Mouse (Mus musculus) R1 (cell line): ENCODE measurements around the gene Tex9.
"Not testable (repeated sequence)": the region's sequence is repeated elsewhere in the genome, so short reads cannot be mapped to it uniquely, and the experiment has no call there.

ENCODE experiments used
- DNase-seq: peaks from one replicate; pipeline ENCODE4 v3.0.0-alpha.2; 2018; ENCODE audit warnings: low read depth, low spot score

Gene Tex9

GRCm38 (mm10) chr9:72479276-72479675 is 12.7 kb downstream of the Tex9 start:
- no peak for DNase-seq

DNA sequence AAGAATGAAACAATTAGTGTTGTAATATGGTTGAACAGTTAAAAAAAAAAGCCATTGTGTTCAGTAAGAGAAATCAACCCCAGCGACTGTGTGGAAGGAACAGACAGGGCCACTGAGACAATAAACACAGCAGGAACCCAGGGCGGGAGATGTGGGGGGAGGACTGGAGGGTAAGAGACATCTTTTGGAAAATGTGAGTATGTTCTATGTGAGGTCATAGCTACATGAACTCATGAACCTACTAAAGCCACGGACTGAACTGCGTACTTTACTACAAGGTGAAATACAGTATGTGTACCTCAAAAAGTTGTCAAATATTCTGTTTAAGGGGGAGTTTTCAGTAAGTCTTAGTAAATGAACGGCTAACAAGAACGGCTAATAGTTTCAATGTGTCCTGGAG is 14.7 kb downstream of the Tex9 start:
- no peak for DNase-seq

- DNase-seq = no peak
These were observed 16.5 kb downstream of the Tex9 start for GRCm38 (mm10) chr9:72475511-72475910.

- DNase-seq = no peak
These were observed 22.2 kb downstream of the Tex9 start for GRCm38 (mm10) chr9:72469851-72470250.

- DNase-seq = no peak
These were observed 23.4 kb downstream of the Tex9 start for GRCm38 (mm10) chr9:72468616-72469015.

- DNase-seq = peak; percentile 61
These were observed 24.2 kb downstream of the Tex9 start for GRCm38 (mm10) chr9:72467551-72468407.

DNA sequence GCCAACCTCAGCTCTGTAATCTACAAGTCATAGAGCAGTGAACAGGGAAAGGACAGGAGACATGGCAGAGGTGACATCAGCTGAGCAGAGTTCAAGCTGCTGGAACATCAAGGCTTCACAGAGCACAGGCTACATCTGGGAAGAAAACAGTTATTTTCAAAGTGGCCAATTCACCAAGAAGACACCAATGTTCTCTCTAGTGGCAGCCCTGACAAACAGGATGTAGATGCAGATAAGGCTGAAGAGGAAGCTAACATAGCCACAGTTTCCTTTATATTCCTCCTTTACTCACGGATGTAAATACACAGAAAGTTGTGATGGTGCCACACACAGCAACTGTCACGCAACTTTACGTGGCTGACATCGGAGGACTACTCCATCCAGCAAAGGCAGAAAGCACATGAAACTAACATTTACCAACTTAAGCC is 26.2 kb downstream of the Tex9 start:
- no peak for DNase-seq

DNA sequence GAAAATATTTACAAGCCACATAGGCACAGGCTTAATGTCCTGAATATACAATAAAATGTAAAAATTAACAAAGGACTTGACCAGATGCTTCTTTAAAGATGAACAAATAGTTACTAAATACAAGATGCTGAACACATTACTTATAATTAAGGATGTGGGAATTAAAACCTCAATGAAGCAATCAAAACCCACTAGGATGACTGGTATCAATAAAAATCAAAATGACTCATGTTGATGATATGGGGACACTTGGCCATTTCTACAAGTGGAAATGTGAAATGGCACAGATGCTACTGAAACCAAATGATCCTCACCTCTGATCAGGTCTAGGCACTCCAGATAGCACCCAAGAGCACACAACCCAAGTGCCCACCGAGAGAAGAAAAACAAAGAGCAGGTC is 27.2 kb downstream of the Tex9 start:
- DNase-seq = no peak

GRCm38 (mm10) chr9:72462427-72462826 is 29.6 kb downstream of the Tex9 start:
- no peak for DNase-seq

DNA sequence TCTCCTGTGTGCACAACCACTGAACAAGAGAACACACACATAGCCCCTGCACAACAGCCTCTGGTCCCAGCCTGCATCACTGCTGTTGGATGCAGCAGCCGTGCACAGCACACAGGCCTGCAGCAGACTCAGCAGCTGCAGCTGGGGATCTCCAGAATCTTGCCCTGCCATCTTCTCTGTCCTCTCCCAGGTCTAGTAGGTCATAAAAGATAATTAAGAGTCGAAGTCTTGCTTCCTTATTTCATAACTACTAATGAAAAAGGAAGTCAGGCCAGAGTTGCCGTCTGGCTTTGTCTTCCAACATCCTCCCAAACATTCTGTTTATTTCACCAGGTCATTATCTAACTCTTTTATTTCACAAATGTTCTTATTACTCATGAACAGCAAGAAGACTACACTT is 31.2 kb downstream of the Tex9 start:
- DNase-seq = no peak

DNA sequence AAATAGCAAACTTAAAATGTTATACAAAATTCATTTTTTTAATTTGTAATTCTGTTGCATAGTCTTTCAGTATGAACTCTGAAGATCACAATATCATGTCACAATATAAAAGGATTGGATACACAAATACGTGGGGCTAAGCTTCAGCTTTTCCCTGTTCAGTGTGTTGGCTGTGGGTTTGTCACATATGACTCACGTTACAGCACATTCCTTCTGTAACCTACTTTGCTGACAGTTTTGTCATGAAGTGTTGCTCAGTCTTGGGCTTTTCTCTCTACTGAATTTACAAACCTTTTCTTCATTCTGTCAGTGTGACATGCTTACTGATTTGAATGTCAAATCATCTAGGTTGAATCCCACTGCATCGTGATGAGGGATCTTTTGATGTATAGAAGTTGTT is 32.3 kb downstream of the Tex9 start:
- DNase-seq = no peak

DNA sequence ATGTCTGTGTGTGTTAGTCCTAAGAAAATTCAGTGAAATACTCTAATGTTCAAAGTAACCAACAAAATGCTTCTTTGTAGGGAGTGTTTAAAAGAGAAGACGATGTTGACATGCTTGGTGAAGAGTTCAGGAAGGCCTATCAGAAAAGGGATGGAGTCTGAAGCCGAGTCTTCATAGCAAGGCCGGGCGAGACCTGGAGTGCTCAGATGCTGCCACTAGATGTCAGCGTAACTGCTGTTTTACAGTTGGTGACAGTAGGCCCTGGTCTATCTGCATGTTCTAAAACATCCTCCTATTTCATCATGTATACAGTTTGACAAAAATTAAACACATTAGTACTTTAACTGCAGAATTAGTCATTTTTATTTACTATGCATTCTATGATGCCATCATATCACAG is 33.8 kb downstream of the Tex9 start:
- DNase-seq = peak; percentile 71

DNA sequence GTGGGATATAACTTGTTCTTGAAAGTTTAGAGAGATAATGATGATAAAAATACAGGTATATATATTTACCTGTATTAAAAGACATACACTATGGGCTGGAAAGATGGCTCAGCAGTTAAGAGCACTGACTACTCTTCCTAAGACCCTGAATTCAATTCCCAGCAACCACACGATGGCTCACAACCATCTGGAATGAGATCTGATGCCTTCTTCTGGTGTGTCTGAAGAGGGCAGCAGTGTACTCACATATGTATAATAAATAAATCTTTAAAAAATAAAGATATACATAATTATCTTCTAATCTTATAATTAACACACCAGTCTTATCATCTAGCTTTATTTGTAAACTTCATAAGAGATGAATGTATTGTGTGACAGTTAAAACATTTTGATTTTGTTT is 35.6 kb downstream of the Tex9 start:
- DNase-seq = no peak

GRCm38 (mm10) chr9:72454281-72454680 is 37.7 kb downstream of the Tex9 start:
- DNase-seq = not testable (repeated sequence)

- no peak for DNase-seq
These were observed 40.9 kb downstream of the Tex9 start for GRCm38 (mm10) chr9:72451111-72451510.

DNA sequence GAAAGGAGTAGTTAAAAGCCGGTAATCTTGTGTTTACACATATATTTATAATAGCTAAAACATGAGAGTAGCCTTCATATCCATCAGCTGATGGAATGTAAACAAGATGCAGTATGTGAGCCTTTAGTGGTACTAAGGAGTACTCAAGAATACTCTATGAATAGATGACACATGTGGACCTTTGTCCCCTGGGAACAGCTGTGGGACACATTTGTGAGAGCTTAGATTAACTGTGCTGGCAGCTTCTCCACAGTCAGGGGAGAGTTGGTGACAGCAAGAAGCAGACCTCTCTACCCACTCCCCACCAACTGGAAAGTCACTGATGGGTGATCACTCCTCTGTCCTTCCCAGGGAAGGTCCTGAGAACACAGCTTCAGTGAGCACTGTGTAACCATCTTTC is 41.6 kb downstream of the Tex9 start:
- DNase-seq = no peak

- DNase-seq = peak; percentile 49
These were observed 42.2 kb downstream of the Tex9 start for GRCm38 (mm10) chr9:72449841-72450240.

GRCm38 (mm10) chr9:72449367-72449766 is 42.6 kb downstream of the Tex9 start:
- DNase-seq = no peak

- DNase-seq = peak; percentile 57
These were observed 44.0 kb downstream of the Tex9 start for GRCm38 (mm10) chr9:72448026-72448425.

- no peak for DNase-seq
These were observed 49.9 kb downstream of the Tex9 start for GRCm38 (mm10) chr9:72441927-72442715.

DNA sequence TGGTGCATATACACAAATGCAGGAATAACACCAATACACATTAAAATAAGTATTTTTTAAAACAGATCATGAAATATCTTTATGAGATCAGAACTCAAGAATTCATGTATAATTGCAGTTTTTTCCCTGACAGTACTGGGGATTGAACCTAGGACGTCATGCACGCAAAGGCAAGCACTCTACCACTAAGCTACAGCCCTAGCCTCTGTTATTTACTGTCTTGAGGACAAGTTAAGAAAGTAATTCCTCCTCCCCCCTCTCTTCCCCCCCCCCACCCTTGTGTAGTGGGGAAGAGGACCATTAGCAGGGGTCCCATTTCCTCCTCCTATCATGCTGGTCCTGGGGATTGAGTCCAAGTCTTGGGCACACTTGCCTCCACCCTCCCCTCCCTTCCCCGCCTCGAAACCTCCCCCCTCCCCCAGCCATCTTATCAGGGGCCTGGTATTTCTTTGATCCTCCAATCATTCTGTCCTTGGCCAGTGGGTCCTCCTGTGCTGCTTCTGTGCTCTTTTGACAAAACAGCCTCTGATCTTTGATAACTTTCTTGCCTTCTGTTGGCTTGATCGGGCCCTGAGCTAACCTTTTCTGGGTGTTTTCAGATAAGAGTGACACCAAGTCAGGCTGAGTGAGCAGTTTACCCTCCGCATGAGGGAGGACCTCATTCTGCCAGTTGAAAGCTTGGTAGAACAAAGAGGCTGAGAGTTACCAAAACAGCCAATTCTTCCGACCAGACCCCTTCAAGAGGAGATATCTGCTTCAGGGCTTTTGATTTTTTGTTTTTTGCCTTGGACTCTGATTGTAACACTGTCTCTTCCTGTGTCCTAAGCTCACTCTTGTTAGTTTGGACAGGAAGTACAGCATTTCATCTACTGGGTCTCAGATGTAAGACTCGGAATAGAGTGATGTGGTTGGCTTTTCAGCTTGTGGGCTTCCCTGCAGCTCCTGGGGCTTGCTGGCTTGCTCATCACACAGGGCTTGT is 50.8 kb downstream of the Tex9 start:
- no peak for DNase-seq

GRCm38 (mm10) chr9:72440358-72440757 is 51.7 kb downstream of the Tex9 start:
- DNase-seq = no peak
